Mouse (Mus musculus): Measurements from ENCODE around the gene Cldn1. TPM values are rescaled to one million over a fixed set of nuclear protein-coding genes. Genes with fewer than 3 reads are reported as not detected.

Cldn1 gene
- total RNA-seq (2021) = 1 to 10 TPM in 1 of 2 experiments, under 1 TPM in 1; 0.68 to 1.5 TPM
- long read RNA-seq = 0 reads

GRCm38 (mm10) chr16:26371325-26372053 lies at the start of gene Cldn1:
TSS of gene Cldn1 (minus strand) at chr16:26371841.
- DNase-seq (ENCODE audit: low spot score in 2 of 2) = peak; percentile 69 to 71

DNA sequence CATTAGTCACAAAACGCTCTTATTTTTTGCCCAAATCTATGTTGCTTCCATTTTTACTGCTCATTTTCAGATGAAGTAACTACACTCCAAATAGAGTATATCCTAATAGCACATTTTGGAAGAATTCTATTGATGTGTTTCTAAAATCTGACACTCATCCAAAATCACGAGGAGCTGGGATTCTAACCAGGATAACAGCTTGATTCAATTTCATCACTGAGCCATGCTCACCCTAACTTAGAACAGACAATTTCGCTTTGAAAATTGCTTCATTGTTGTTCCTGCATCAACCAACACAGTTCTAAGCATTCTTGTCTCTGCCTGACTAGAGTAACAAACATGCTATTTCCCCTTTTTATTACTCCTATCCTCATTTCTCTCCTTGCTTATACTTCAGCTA lies 47.0 kb upstream of the Cldn1 start:
- DNase-seq (ENCODE audit: low spot score in 2 of 2) = peak; percentile 12 to 66

DNA sequence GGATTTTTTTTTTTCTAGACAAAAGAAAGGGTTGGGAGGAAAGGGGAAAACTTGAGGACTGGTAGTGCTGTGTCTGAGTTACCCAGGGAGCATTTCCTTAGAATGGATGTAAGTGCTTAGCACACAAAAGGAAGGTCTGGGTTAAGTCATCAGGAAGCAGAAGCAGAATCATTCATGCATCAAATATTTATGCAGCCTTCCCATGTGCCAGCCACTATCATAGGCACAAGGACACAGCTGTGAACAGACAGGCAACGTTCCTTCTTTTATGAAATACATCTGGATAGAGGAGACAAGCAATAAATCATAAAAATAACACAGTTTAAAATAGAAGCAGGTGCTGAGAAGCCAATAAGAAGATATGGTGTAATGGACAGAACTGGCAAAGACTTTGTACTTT lies 32.4 kb upstream of the Cldn1 start:
- no peak for DNase-seq (ENCODE audit: low spot score in 2 of 2)

DNA sequence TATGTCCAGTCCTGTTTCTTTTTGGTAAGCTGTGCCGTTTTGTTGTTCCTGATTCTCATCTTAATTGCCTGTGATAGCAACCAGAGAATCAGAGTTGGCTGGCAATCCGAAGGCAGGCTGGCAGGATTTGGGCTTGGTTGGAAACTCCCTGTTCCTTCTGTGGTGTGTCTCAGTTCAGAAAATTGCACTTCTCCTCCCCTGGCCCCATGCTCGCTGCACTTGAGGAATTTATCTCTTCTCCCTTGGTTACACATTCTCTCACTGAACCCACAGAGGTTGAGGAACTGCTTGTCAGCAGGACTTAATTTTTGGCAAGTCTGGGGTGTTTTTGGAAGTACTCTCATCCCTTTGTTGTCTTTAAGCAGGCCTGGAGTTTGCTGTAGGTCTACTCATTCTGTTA lies 29.3 kb upstream of the Cldn1 start:
- peak in 1 of 2 experiments; percentile 8 for DNase-seq (ENCODE audit: low spot score in 2 of 2)

GRCm38 (mm10) chr16:26400549-26400948 lies 28.9 kb upstream of the Cldn1 start:
- DNase-seq (ENCODE audit: low spot score in 2 of 2) = no peak

DNA sequence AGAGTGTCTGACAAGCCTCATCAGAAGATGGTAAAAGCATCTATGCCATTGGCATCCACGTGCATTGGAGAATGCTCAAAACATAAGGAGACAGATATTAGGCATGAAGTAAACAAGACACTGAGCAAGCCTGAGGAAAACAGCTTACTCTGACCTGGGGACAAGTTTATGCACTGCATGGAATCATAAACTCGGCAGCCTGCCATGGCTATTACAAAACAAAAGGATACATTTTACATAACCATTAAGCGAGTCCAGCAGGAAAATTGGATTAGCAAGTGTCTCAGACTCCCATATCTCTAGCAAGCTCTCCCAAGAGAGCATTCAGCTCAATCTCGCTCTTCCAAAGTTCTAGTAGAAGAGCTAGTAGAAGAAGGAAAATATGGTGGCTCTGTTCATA lies 19.3 kb upstream of the Cldn1 start:
- DNase-seq (ENCODE audit: low spot score in 2 of 2) = no peak

GRCm38 (mm10) chr16:26386159-26386558 lies 14.5 kb upstream of the Cldn1 start:
- DNase-seq (ENCODE audit: low spot score in 2 of 2) = no peak

GRCm38 (mm10) chr16:26384112-26384649 lies 12.5 kb upstream of the Cldn1 start:
- DNase-seq (ENCODE audit: low spot score in 2 of 2) = no peak

- DNase-seq (ENCODE audit: low spot score in 2 of 2) = no peak
These were observed 5.5 kb upstream of the Cldn1 start for GRCm38 (mm10) chr16:26377170-26377569.

DNA sequence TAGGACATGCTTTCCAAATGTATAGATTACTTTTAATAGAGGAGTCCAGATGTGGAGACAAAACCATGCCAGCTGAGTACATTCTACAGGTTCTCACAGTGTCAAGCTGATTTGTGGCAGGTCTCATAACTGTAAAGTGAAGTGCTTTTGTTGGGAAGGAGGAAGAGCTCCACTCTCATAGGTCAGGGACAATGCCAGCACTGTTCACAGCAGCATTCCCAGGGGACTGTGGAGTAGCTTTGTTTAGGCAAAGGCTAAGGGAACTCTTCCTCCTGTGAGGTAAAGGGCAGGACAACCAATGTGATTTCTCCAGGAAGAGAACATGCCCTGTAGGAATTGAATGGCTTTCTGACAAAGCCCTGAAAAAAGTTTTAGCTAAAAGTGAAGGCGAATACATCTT lies 1.5 kb downstream of the Cldn1 start:
- DNase-seq (ENCODE audit: low spot score in 2 of 2) = no peak

DNA sequence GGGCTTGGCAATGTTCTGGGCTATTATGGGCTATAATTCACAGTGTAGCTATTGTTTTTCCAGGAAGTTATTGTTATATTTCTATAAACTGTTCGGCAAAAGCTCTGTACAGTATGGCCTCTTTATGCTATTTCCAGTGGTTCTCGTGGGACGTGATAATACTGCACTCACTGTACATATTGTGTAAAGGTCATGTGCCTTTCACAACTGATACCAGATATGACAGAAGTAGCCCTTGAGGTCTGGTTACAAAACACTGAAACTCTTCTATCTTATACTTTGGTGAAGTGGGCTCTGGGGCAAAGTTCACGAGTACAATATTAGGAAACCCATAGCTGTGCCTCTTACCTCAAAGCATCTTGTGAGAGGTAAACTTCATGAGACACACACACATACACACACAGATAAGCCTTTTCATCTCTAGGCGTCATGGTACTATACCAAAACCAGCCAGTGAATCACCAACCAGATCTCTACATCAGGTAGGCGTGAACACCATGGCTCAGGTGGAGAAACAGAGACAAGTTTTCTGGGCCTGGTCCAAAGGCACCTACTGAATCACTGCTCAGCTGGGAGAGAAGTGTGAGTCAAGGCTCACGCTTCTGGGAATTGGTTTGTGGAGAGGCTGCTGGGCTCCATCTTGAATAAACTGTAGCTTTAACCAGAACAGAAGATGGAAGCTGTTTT lies 2.5 kb downstream of the Cldn1 start:
- DNase-seq (ENCODE audit: low spot score in 2 of 2) = no peak

GRCm38 (mm10) chr16:26368121-26368520 lies 3.5 kb downstream of the Cldn1 start:
- no peak for DNase-seq (ENCODE audit: low spot score in 2 of 2)

- DNase-seq (ENCODE audit: low spot score in 2 of 2) = no peak
These were observed 10.9 kb downstream of the Cldn1 start for GRCm38 (mm10) chr16:26360694-26361093.

DNA sequence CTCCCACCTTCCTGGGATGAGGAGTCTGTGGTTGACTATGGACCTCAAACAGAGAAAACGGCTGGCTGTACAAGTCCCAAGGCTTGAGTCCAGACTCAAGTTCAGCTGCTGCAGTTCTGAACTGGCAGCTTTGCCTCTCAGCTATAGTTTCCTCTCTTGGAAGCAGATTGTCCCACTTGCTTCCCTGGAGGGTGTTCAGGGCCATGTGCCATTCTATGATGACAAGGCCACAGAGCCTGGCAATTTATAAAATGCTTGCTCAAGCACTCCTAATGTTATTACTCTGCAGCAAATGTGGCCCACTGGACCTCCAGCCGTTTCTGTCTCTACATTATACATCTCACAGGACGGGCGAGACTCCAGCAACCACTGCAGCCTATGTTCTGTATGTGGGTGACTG lies 12.0 kb downstream of the Cldn1 start:
- DNase-seq (ENCODE audit: low spot score in 2 of 2) = no peak

DNA sequence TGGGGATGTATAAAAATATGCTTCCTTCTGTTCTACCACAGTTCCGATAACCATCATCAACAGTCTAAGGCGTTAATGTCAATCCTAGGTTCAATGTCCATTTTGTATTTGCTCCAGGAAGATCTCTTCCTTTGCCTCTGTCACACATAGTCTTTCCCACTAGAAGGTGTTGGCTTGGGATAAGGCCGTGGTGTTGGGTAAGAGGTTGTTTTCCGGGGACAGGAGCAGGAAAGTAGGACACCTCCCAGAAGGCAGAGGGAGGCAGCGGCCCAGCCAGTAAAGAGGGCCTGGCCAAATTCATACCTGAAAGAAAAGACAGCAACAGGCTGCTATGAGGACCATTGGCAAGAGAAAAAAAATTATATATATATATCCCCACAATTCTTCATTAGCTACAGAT lies 12.7 kb downstream of the Cldn1 start:
- no peak for DNase-seq (ENCODE audit: low spot score in 2 of 2)

DNA sequence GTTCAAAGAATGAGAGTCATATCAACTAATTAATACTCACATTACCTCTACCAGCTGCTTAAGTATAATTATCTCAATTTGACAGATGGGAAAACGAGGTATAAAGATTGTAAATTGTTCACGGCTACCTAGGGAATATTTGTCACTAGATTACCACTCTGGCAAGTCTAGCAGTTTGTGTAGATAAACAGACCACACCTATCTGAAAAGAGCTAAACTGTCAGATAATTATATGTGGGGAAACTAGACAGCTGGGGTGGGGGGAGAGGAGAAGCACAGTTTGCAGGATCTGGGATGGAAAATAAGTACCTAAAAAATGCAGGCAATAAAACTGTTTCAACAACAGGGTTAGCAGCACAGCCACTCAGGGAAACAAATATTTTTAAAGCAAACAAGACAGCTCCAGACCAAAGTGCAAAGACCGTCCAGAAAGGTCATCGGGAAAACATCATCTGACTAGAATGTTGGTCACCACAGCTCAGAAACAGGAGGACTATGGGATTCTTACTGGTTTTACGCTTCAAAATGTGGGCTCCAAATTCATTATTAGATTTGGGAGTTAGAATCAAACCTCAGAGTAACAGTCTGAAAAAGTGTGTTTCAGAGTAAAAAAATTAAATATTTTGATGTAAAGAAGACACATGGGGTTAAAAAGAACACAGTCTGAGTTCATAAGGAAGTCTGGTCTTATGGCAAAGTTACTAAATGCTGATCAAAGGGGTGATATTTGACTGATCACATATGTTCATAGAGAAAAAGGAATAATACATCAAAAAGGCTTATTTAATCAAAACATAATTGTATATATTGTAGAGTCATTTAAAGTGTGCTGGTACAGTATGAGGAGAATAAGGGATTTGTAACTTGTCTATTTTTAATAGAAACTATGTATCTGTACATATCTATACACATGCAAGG lies 13.5 kb downstream of the Cldn1 start:
- DNase-seq (ENCODE audit: low spot score in 2 of 2) = no peak

DNA sequence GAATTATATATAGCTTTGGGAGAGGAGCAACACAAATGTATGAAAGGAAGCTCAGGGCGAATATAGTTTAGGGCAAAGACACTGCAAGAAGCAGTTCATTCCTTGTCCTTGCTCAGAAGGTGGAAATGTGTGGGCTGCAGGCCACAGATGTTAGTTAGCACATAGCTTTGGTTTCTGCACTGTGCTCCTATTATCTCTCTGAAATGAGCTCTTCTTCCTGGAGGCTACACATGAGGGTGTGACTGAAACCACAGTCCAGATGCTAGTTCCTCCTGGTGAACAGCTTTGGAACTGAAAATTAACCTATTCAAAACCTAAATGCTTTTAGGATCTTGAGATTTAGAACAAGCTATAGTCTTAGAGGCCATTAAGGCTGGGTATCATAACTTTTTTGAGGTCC lies 16.1 kb downstream of the Cldn1 start:
- DNase-seq (ENCODE audit: low spot score in 2 of 2) = no peak

- DNase-seq (ENCODE audit: low spot score in 2 of 2) = no peak
These were observed 20.9 kb downstream of the Cldn1 start for GRCm38 (mm10) chr16:26350786-26351185.

GRCm38 (mm10) chr16:26348809-26349208 lies 22.8 kb downstream of the Cldn1 start:
- DNase-seq (ENCODE audit: low spot score in 2 of 2) = no peak

GRCm38 (mm10) chr16:26316281-26316680 lies 55.4 kb downstream of the Cldn1 start:
- no peak for DNase-seq (ENCODE audit: low spot score in 2 of 2)

DNA sequence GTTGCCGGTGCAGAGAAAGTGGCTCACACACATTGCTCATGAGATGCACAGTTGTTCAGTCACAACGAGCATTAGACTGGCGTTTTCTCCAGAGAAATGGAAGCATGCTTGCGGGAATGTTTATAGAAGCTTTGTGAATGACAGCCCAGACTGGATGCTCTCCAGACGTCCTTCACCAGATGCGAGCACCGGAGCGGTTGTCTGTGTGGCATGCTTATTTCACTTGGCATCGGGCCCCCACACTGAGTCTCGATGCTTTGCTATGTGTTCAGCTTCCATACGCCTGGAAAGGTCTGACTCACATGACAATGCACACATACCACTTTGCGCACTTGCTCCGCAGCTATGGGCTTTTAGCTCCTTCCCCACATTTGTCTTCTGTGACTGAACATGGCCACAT lies 56.8 kb downstream of the Cldn1 start:
- DNase-seq (ENCODE audit: low spot score in 2 of 2) = peak; percentile 27 to 30

Measured in layer of hippocampus, adult 18-20 months (tissue).